Mouse (Mus musculus) heart, embryonic 10.5 days (tissue): ENCODE data around the gene Sgsm1. TPM values are rescaled to one million over a fixed set of nuclear protein-coding genes. Genes with fewer than 3 reads are reported as not detected.

Experiments used
- DNase-seq: peaks from one replicate; pipeline ENCODE4 v3.0.0-alpha.2; 2017; ENCODE audit warnings: low spot score
- H3K27ac ChIP-seq: fragments of 300-500 bp; sonication (generic); 2 replicates; pipeline ENCODE4 v1.5.1; 2016; ENCODE audit warnings: mild to moderate bottlenecking
- H3K27me3 ChIP-seq: fragments of 300-500 bp; sonication (generic); 2 replicates; pipeline ENCODE4 v1.6.1; 2016; ENCODE audit warnings: mild to moderate bottlenecking; ENCODE audit not compliant: poor library complexity, insufficient read depth, severe bottlenecking
- H3K36me3 ChIP-seq: fragments of 300-500 bp; sonication (generic); 2 replicates; pipeline ENCODE4 v1.6.1; 2016; ENCODE audit warnings: mild to moderate bottlenecking, moderate library complexity
- H3K4me1 ChIP-seq: fragments of 300-500 bp; sonication (generic); 2 replicates; pipeline ENCODE4 v1.6.1; 2016; ENCODE audit warnings: mild to moderate bottlenecking
- H3K4me3 ChIP-seq: fragments of 300-500 bp; sonication (generic); 2 replicates; pipeline ENCODE4 v1.5.1; 2016; ENCODE audit warnings: mild to moderate bottlenecking, moderate library complexity
- H3K9me3 ChIP-seq: fragments of 300-500 bp; sonication (generic); 2 replicates; pipeline ENCODE4 v1.6.1; 2016; ENCODE audit warnings: mild to moderate bottlenecking, moderate library complexity
- WGBS: fragments of 180-500 bp; shearing (Covaris S2); methylation state at CpG from one replicate; pipeline ENCODE4 v1.1.7; 2016; 5-methylcytosine and 5-hydroxymethylcytosine counted together
- polyA plus RNA-seq: library from polyadenylated mRNA; unstranded; fragments of >200 nt; fragmentation: Nextera tagmentation; extraction: Ambion mirVana; gene quantifications from 2 replicates; pipeline ENCODE4 v1.2.1, GENCODE M21; 2016

Sgsm1 gene
- polyA plus RNA-seq, 1 experiment from 2014 or later = 6.7 TPM

DNA sequence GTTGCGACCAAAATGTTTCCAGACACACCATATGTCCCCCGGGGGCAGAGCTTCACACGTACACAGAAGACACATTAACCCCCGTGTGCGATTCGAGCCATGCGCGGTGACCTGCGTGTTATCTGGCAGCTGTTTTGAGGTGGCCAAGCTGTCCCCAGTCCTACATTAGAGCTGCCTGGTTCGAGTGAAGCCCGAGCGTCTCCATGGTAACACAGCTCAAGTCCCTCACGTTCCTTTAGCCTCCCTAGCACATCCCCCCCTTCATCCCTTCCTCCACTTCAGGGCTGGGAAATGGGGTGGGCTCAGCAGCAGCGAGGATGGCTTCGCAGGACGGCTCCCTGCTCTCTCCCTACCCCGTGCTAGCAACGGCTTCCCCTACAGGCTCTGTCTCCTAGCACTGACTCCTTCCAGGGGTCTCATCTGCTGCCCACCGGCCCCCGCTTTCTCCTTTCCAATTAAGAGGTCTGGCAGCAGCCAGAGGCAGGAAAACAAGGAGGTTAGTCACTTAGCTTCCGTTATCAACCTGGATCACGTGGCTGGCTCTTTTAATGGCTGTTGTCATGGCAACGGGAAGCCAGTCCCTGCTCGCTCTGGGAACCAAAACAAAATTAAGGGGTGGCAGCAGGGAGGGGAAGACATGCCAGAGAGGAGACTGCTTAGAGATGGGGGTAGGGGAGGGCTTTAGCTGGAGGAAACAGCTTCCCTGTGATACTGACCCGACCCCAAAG is 3.7 kb downstream of the Sgsm1 start:
- 7% methylated on average over 25 of the region's 25 CpGs for WGBS

GRCm38 (mm10) chr5:113304527-113304926 is 6.1 kb downstream of the Sgsm1 start:
- Histone ChIP-seq H3K4me3 (no peak overlapping the region), H3K27ac (no peak overlapping the region), H3K27me3 (peaks cover 72% of the 10 kb centered on the region), H3K9me3 (no peaks in the 10 kb centered on the region), H3K36me3 (no peaks in the 10 kb centered on the region), H3K4me1 (peaks cover 21% of the 10 kb centered on the region)
- WGBS = 88% methylated on average over 5 of the region's 5 CpGs
- no peak for DNase-seq

More for the DNA sequence above, 3.7 kb downstream of the Sgsm1 start:
- DNase-seq = no peak
- Histone ChIP-seq H3K4me3 (peak overlapping the region; percentile 46), H3K36me3 (no peaks in the 10 kb centered on the region), H3K9me3 (no peaks in the 10 kb centered on the region), H3K4me1 (peaks cover 24% of the 10 kb centered on the region), H3K27me3 (peaks cover 70% of the 10 kb centered on the region), H3K27ac (no peak overlapping the region)

- peaks cover 72% of the 10 kb centered on the region for H3K27me3 ChIP-seq
- no peak overlapping the region for H3K27ac ChIP-seq
- H3K4me3 ChIP-seq = no peak overlapping the region
- WGBS = 16% methylated on average over 13 of the region's 13 CpGs
- DNase-seq = no peak
- no peaks in the 10 kb centered on the region for H3K36me3 ChIP-seq
- peaks cover 20% of the 10 kb centered on the region for H3K4me1 ChIP-seq
- no peaks in the 10 kb centered on the region for H3K9me3 ChIP-seq
These were observed 8.7 kb downstream of the Sgsm1 start for GRCm38 (mm10) chr5:113301841-113302240.

GRCm38 (mm10) chr5:113300148-113300889 is 10.3 kb downstream of the Sgsm1 start:
- 67% methylated on average over 22 of the region's 22 CpGs for WGBS
- no peak for DNase-seq
- Histone ChIP-seq H3K4me1 (peaks cover 15% of the 10 kb centered on the region; the same call in 1 of the 2 replicates), H3K27ac (no peak overlapping the region), H3K27me3 (peaks cover 72% of the 10 kb centered on the region), H3K9me3 (no peaks in the 10 kb centered on the region), H3K36me3 (no peaks in the 10 kb centered on the region), H3K4me3 (no peak overlapping the region)

- no peak for DNase-seq
- peaks cover 69% of the 10 kb centered on the region for H3K27me3 ChIP-seq
- peaks cover 15% of the 10 kb centered on the region; the same call in 1 of the 2 replicates for H3K4me1 ChIP-seq
- WGBS = 43% methylated on average over 9 of the region's 9 CpGs
- H3K9me3 ChIP-seq = no peaks in the 10 kb centered on the region
- no peak overlapping the region for H3K4me3 ChIP-seq
- H3K36me3 ChIP-seq = no peaks in the 10 kb centered on the region
- H3K27ac ChIP-seq = no peak overlapping the region
These were observed 11.2 kb downstream of the Sgsm1 start for GRCm38 (mm10) chr5:113299433-113299832.

GRCm38 (mm10) chr5:113298826-113299225 is 11.8 kb downstream of the Sgsm1 start:
- DNase-seq = no peak

GRCm38 (mm10) chr5:113298040-113298439 is 12.5 kb downstream of the Sgsm1 start:
- peaks cover 15% of the 10 kb centered on the region; the same call in 1 of the 2 replicates for H3K4me1 ChIP-seq
- H3K4me3 ChIP-seq = no peak overlapping the region
- peaks cover 69% of the 10 kb centered on the region for H3K27me3 ChIP-seq
- DNase-seq = no peak
- 17% methylated on average over 12 of the region's 12 CpGs for WGBS
- no peaks in the 10 kb centered on the region for H3K36me3 ChIP-seq
- H3K9me3 ChIP-seq = no peaks in the 10 kb centered on the region
- H3K27ac ChIP-seq = no peak overlapping the region

More at GRCm38 (mm10) chr5:113298826-113299225, 11.8 kb downstream of the Sgsm1 start:
- Histone ChIP-seq H3K27ac (no peak overlapping the region), H3K4me1 (peaks cover 15% of the 10 kb centered on the region; the same call in 1 of the 2 replicates), H3K9me3 (no peaks in the 10 kb centered on the region), H3K27me3 (peaks cover 66% of the 10 kb centered on the region), H3K4me3 (no peak overlapping the region), H3K36me3 (no peaks in the 10 kb centered on the region)
- 69% methylated on average over 6 of the region's 6 CpGs for WGBS

DNA sequence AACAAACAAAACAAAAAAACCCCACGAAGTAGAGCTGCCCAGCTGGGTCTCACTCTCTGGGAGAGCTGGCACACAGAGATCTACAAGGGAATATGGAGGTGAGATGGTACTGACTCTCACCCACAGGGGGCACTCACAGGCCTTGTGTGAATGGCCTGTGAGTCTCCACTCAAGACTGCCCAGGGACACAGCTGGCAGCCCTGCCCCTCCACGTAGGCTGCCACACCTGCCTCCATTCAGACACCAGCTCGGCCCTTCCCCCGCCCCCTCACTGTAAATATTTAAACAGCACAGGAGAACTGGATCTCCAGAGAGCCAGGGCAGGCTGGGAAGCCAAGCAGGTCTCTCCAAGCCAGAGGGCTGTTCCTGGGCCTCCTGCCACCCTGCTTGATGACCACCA is 14.8 kb downstream of the Sgsm1 start:
- WGBS = 39% methylated on average over 4 of the region's 4 CpGs
- Histone ChIP-seq H3K27ac (no peak overlapping the region), H3K36me3 (no peaks in the 10 kb centered on the region), H3K4me3 (no peak overlapping the region), H3K9me3 (no peaks in the 10 kb centered on the region), H3K4me1 (peaks cover 9% of the 10 kb centered on the region; the same call in 1 of the 2 replicates), H3K27me3 (peaks cover 73% of the 10 kb centered on the region)
- no peak for DNase-seq

- H3K27me3 ChIP-seq = peaks cover 73% of the 10 kb centered on the region
- no peak for DNase-seq
- no peak overlapping the region for H3K27ac ChIP-seq
- no peaks in the 10 kb centered on the region for H3K36me3 ChIP-seq
- 76% methylated on average over 5 of the region's 5 CpGs for WGBS
- no peak overlapping the region for H3K4me3 ChIP-seq
- H3K9me3 ChIP-seq = no peaks in the 10 kb centered on the region
- peaks cover 9% of the 10 kb centered on the region; the same call in 1 of the 2 replicates for H3K4me1 ChIP-seq
These were observed 16.0 kb downstream of the Sgsm1 start for GRCm38 (mm10) chr5:113294575-113294974.

- Histone ChIP-seq H3K9me3 (no peaks in the 10 kb centered on the region), H3K27me3 (peaks cover 73% of the 10 kb centered on the region), H3K4me3 (no peak overlapping the region), H3K36me3 (no peaks in the 10 kb centered on the region), H3K27ac (no peak overlapping the region), H3K4me1 (peaks cover 9% of the 10 kb centered on the region; the same call in 1 of the 2 replicates)
- DNase-seq = no peak
- 64% methylated on average over 4 of the region's 4 CpGs for WGBS
These were observed 17.1 kb downstream of the Sgsm1 start for GRCm38 (mm10) chr5:113293446-113293845.

DNA sequence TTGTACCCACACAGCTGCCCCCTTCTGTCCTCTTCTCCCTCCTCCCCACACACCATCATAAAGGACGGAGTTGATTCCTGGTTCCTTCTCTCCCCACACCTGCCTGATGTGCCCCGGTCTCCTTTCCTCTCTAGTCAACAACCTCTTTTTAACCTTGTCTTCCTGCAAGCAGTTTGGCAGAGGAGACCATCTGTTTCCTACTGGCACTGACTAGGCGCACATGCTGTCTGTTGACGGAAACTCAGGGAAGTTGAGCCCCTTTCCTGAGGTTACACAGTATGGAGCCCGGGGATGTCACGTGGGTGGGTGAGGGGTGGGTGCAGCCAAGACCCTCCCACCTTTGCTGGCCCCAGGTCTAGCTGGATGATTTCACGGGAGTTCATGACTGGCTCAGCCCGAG is 17.8 kb downstream of the Sgsm1 start:
- Histone ChIP-seq H3K9me3 (no peaks in the 10 kb centered on the region), H3K36me3 (no peaks in the 10 kb centered on the region), H3K27ac (no peak overlapping the region), H3K4me1 (peaks cover 3% of the 10 kb centered on the region; the same call in 1 of the 2 replicates), H3K27me3 (peaks cover 73% of the 10 kb centered on the region), H3K4me3 (no peak overlapping the region)
- 63% methylated on average over 8 of the region's 8 CpGs for WGBS
- DNase-seq = no peak

DNA sequence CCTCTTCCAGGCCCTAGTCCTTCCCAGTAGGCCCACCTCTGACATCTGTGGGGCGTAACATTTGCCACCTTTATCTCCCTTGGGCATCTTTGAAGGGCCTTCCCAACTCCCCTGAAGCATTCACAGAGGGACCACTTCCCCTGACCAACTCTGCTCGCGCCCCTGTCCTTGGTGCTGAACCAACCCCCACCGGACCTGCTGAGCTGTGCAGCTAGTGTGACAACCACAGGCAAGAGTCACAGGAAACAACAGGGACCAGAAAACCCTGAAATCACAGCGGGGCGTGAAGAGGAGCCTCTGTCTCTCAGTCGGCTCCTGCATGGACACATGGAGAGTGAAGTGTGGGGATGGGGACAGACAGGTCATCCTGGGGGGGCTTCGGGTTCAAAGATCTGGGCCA is 18.4 kb downstream of the Sgsm1 start:
- H3K4me3 ChIP-seq = no peak overlapping the region
- H3K4me1 ChIP-seq = peaks cover 2% of the 10 kb centered on the region
- no peaks in the 10 kb centered on the region for H3K9me3 ChIP-seq
- H3K27me3 ChIP-seq = peaks cover 73% of the 10 kb centered on the region
- DNase-seq = no peak
- no peak overlapping the region for H3K27ac ChIP-seq
- 11% methylated on average over 8 of the region's 8 CpGs for WGBS
- H3K36me3 ChIP-seq = no peaks in the 10 kb centered on the region

DNA sequence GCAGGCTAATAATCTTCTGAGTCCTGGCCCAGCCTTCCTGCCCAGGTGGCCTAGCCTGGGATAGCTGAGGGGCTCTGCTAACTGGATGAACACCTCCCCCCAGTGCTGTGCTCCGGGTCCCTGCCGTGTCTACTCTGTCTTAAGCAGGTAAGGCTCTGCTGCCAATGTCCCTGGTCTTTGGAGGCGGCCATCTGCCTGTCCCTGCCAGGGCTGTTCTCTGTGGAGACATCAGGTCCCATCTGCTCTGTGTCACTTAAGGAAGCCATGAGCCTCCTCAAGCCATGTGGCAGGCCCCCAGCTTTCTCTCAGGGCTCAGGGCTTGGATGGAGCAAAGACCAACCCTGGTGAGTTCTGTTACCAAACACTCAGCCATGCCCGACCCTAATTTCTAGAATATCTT is 19.5 kb downstream of the Sgsm1 start:
- H3K9me3 ChIP-seq = no peaks in the 10 kb centered on the region
- H3K4me1 ChIP-seq = peaks cover 8% of the 10 kb centered on the region
- H3K4me3 ChIP-seq = no peak overlapping the region
- 78% methylated on average over 4 of the region's 4 CpGs for WGBS
- no peak overlapping the region for H3K27ac ChIP-seq
- DNase-seq = no peak
- peaks cover 74% of the 10 kb centered on the region for H3K27me3 ChIP-seq
- no peaks in the 10 kb centered on the region for H3K36me3 ChIP-seq
